Mouse (Mus musculus) intestine, embryonic 16.5 days (tissue): ENCODE results near the gene Vps16. TPM values are rescaled to one million over a fixed set of nuclear protein-coding genes. Genes with fewer than 3 reads are reported as not detected.

ENCODE experiments used
- ATAC-seq: fragments of 200-750 bp; cut with Nextera tagmentation; 2 replicates; pipeline ENCODE4 v1.8.0; 2017; ENCODE audit warnings: moderate TSS enrichment, moderate library complexity
- H3K27ac ChIP-seq: fragments of 300-500 bp; sonication (generic); 2 replicates; pipeline ENCODE4 v1.5.1; 2014; ENCODE audit warnings: mild to moderate bottlenecking, low read length
- H3K27me3 ChIP-seq: fragments of 300-500 bp; sonication (generic); replicated peaks from 2 replicates; pipeline ENCODE4 v1.6.1; 2014; ENCODE audit warnings: low read length, control low read depth, mixed read lengths; ENCODE audit not compliant: control insufficient read depth, insufficient read depth
- H3K36me3 ChIP-seq: fragments of 300-500 bp; sonication (generic); 2 replicates; pipeline ENCODE4 v1.6.1; 2014; ENCODE audit warnings: low read length, control low read depth; ENCODE audit not compliant: control insufficient read depth, insufficient read depth
- H3K4me1 ChIP-seq: fragments of 300-500 bp; sonication (generic); 2 replicates; pipeline ENCODE4 v1.6.1; 2014; ENCODE audit warnings: low read length, control low read depth, mixed read lengths; ENCODE audit not compliant: control insufficient read depth, insufficient read depth
- H3K4me2 ChIP-seq: fragments of 300-500 bp; sonication (generic); 2 replicates; pipeline ENCODE4 v1.6.1; 2014; ENCODE audit warnings: low read depth, low read length, control low read depth
- H3K4me3 ChIP-seq: fragments of 300-500 bp; sonication (generic); 2 replicates; pipeline ENCODE4 v1.5.1; 2014; ENCODE audit warnings: mild to moderate bottlenecking, low read length
- H3K9ac ChIP-seq: fragments of 300-500 bp; sonication (generic); 2 replicates; pipeline ENCODE4 v1.6.1; 2014; ENCODE audit warnings: low read depth, low read length
- H3K9me3 ChIP-seq: fragments of 300-500 bp; sonication (generic); 2 replicates; pipeline ENCODE4 v1.6.1; 2016; ENCODE audit warnings: low read length, control low read depth; ENCODE audit not compliant: control insufficient read depth
- WGBS: fragments of 180-500 bp; shearing (Covaris S2); extraction: QIAGEN DNeasy Blood & Tissue Kit; methylation state at CpG from one replicate; pipeline ENCODE4 v1.1.7; 2014; 5-methylcytosine and 5-hydroxymethylcytosine counted together
- polyA plus RNA-seq: library from polyadenylated mRNA; unstranded; fragments of >200 nt; fragmentation: Nextera tagmentation; extraction: Ambion mirVana; gene quantifications from 2 replicates; pipeline ENCODE4 v1.2.1, GENCODE M21; 2015

The Vps16 gene
- polyA plus RNA-seq, 1 experiment from 2014 or later: 81.5 TPM

DNA sequence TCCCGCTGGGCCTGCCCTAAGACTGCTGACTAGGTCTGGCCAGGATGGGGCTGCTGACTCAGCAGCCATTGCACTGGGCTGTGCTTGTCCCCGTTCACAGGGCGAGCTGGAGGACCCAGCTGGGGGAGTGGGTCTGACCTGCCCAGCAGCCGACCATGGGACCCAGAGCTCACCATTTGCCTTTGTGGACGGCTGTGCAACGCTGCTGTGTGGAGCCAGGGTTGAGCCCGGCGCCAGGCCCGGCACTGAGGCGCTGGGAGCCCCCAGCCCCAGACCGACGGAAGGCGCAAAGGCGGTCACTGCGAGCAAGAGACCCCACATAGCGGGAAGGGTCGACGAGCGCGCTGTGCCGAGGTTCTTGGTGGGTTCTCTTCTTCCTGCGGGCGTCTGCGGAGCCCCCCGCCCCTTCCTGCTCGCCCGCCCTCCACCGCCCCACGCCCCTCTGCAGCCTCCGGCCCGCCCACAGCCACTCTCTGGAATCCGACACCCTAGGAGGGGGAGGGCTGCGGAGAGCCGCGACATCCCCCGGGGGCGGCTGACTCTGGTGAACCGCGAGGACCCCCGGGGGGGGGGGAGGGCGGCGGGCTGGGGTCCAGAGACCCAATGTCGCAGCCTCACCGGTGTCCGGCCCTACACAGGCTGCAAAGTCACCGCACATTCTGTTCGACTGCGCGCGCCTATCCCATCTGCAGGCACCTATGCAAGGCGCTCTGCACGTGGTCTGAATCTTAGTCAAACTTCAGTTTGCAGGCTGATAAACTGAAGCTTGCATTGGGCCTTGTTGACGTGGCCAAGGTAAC is 26.8 kb upstream of the Vps16 start, which contains the start of gene Cpxm1:
TSS of gene Cpxm1 (minus strand) at position 389 of the 800 bp plus-strand sequence.
- H3K9me3 ChIP-seq: no peaks in the 10 kb centered on the region
- H3K4me1 ChIP-seq: peaks cover 4% of the 10 kb centered on the region
- H3K27ac ChIP-seq: no peak within 1 kb of the TSS
- H3K9ac ChIP-seq: peak within 1 kb of the TSS; percentile 76
- ATAC-seq: peak; percentile 92
- WGBS: 2% methylated on average over 41 of the region's 53 CpGs
- 0 out of 2 replicates have a peak, but pooled peaks cover 4% of the 10 kb centered on the region for H3K36me3 ChIP-seq
- peak within 1 kb of the TSS; percentile 96 for H3K4me2 ChIP-seq
- H3K4me3 ChIP-seq: peak within 1 kb of the TSS; percentile 64
- H3K27me3 ChIP-seq: no peaks in the 10 kb centered on the region

DNA sequence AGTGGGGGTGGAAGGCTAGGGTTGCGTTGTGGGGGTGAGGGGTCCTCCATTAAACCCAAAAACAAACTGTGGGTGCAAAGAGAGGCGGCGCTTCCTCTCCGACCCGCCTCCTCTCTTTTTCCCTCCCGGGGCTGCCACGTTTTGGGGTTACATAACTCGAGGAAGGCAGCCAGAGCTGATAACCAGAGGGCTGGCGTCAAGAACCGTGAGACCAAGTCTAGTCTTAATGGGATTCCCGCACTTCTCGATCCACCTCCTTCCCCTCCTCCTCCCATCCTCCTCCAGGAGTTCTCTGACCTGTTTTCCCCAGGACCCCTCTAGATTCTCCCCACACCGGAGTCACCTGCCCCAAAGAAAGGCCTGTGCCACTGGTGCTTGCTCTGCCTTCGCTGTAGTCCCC is 26.0 kb upstream of the Vps16 start:
- 0 out of 2 replicates have a peak, but pooled peaks have one; percentile 4 for ATAC-seq
- Histone ChIP-seq H3K36me3 (0 out of 2 replicates have a peak, but pooled peaks cover 2% of the 10 kb centered on the region), H3K27me3 (no peaks in the 10 kb centered on the region), H3K27ac (no peak overlapping the region), H3K4me3 (peak overlapping the region; percentile 64), H3K4me2 (peak overlapping the region; percentile 96), H3K4me1 (peaks cover 4% of the 10 kb centered on the region), H3K9me3 (no peaks in the 10 kb centered on the region), H3K9ac (peak overlapping the region; percentile 76)
- WGBS: 22% methylated on average over 12 of the region's 14 CpGs

DNA sequence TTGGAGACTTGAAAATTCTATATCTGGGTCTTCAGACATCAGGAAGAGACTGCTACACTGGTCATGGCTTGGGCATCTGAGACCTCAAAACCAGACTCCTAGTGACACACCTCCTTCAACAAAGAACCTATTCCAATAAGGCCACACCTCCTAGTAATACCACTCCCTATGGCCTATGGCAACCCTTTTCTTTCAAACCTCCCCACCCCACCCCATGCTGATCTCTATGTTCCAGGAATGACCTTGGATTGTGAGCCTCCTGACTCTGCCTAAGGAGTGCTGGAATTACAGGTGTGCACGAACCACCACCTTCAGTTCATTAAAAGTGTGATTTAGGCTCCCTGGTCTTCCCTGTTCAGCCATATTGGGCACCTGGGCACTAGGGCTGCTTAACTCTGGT is 24.1 kb upstream of the Vps16 start:
- Histone ChIP-seq H3K4me1 (peaks cover 4% of the 10 kb centered on the region), H3K4me2 (no peak overlapping the region), H3K27ac (no peak overlapping the region), H3K27me3 (no peaks in the 10 kb centered on the region), H3K9ac (no peak overlapping the region), H3K4me3 (no peak overlapping the region), H3K36me3 (no peaks in the 10 kb centered on the region), H3K9me3 (no peaks in the 10 kb centered on the region)
- no peak for ATAC-seq
- 89% methylated on average over 1 of the region's 1 CpGs for WGBS

DNA sequence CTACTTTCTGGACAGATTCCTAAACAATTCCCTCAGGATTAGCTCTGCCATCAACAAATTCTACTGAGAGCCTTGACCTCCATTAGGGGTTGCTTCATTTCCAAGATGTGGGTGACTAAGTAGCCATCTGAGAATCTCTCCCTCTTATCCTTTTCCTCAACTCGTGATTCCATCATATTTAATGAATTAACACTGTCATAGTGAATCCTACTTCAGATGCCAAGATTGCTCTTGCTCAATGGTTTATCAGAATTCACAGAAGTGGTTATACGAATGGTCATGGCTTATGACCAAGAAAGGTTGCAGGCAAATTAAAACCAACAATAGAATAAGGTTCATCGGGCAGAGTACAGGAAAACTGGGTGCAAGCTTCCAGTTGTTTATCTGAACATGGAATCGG is 22.2 kb upstream of the Vps16 start:
- Histone ChIP-seq H3K4me2 (no peak overlapping the region), H3K9ac (no peak overlapping the region), H3K4me3 (no peak overlapping the region), H3K4me1 (peaks cover 4% of the 10 kb centered on the region), H3K27me3 (no peaks in the 10 kb centered on the region), H3K36me3 (no peaks in the 10 kb centered on the region), H3K9me3 (no peaks in the 10 kb centered on the region), H3K27ac (no peak overlapping the region)
- WGBS: 77% methylated on average over 4 of the region's 4 CpGs
- no peak for ATAC-seq

DNA sequence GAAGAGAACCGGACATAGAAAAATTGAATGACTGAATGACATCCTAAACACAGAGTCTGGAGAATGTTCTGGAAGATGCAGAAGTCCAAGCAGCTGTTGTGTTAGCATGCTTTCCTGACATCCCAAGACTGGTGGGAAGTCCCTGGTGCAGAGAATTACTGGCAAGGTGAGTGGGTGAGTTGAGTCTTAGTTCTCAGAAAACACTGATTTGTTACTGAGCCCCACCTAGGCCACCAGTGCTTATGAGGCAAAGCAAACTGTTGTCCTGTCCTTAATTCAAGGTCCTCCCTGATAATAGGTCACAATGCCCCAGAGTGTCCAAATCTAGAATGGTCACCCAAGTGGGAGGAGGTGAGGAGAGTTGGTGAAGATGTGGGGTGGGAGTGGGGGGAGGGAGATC is 19.2 kb upstream of the Vps16 start, which contains the start of the genes Gm28372 and 1700020A23Rik:
TSS of gene Gm28372 (plus strand) at position 301 of the 400 bp plus-strand sequence.
TSS of gene 1700020A23Rik (plus strand) at position 321 of the 400 bp plus-strand sequence.
- H3K27me3 ChIP-seq: no peaks in the 10 kb centered on the region
- no peak within 1 kb of the TSS for H3K4me2 ChIP-seq
- H3K9ac ChIP-seq: no peak within 1 kb of the TSS
- no peaks in the 10 kb centered on the region for H3K9me3 ChIP-seq
- H3K27ac ChIP-seq: no peak within 1 kb of the TSS
- no peaks in the 10 kb centered on the region for H3K4me1 ChIP-seq
- H3K36me3 ChIP-seq: no peaks in the 10 kb centered on the region
- 83% methylated on average over 1 of the region's 1 CpGs for WGBS
- no peak within 1 kb of the TSS for H3K4me3 ChIP-seq
- ATAC-seq: no peak

DNA sequence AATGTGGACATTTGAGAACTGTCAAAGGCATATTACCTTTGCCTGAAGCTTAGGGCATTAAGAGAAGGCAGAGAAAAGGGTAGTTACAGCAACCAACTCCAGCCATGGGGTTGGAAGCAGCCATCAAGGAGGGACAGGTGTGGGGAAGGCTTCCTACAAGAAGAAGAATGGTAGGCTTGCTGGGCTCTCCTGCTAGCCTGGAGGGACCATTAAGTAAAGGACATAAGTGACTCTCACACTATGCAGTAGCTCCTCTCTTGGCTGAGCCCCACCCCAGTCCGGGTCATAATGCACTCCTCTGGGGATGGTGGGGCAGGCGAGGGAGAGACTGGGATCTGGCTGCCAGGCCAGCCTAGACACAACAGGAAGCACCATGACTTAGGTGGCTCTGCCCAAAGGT is 18.0 kb upstream of the Vps16 start, which contains the start of gene Tmem239:
TSS of gene Tmem239 (plus strand) at position 301 of the 400 bp plus-strand sequence.
- Histone ChIP-seq H3K4me2 (no peak within 1 kb of the TSS), H3K36me3 (no peaks in the 10 kb centered on the region), H3K27me3 (no peaks in the 10 kb centered on the region), H3K4me3 (no peak within 1 kb of the TSS), H3K9ac (no peak within 1 kb of the TSS), H3K27ac (no peak within 1 kb of the TSS), H3K4me1 (no peaks in the 10 kb centered on the region), H3K9me3 (no peaks in the 10 kb centered on the region)
- ATAC-seq: no peak
- WGBS: 84% methylated on average over 2 of the region's 2 CpGs

DNA sequence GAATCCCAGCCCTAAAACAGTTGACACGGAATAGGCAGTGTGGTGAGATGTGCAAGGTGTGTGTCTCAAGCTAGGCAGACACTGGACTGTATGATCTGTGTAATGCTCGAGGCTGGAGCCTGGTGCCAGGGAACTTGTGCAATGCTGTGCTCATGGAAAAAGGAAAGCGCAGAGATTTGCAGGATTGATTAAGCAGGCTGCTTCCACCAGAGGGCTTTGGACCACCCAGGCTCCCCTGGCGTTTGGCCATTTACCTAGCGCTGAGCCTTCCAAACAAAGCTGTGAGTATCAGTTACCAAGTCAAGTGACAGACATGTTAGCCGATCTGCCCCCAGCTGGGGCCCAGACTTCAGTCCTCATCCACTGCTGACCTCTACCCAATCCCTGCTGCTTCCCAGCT is 15.9 kb upstream of the Vps16 start:
- ATAC-seq: no peak
- H3K27ac ChIP-seq: no peak overlapping the region
- H3K9me3 ChIP-seq: no peaks in the 10 kb centered on the region

DNA sequence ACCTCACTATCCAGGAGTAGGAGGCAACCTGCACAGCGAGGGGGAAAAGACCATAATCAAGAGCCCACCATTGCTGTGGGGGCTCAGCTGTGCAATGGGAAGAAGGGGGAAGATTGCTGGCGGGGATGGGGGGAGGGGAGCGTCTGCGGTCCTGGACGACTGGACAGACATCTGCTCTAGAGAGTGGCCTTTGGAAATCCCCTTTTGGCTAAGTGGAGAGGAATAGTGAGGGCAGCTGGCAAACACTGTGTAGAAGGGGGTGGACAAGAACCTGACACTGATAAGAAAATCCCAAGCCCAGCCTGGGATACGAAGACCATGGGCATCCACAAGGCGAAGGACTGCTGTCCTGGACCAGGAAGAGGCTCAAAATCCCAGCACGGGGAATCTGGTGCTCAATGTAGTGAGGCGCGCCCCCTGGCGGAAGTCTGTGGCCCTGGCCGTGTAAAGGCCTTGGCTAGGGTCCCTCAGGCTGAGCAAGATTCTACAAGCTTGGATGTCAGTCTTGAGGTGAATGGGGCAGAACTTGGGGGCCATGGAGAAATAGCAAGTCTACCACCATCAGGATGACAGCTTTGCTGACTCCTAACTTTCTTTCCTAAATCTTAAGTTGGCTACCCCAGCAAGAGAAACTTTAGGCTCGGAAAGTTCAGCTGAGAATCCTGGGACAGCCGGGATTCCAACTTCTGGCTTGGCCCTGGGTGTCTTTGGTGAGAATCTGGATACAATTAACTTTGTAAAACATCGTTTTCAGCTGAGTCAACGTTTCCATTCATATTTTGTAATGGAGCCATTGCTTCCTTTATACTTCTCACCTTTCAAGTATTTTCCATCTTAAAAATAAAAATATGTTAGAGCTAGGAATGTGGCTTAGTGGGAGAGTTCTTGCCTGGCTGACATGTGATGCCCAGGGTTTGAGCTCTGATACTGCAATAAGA is 12.3 kb upstream of the Vps16 start:
- Histone ChIP-seq H3K36me3 (no peaks in the 10 kb centered on the region), H3K27ac (no peak overlapping the region), H3K9me3 (no peaks in the 10 kb centered on the region), H3K4me2 (no peak overlapping the region), H3K4me1 (peaks cover 4% of the 10 kb centered on the region; the same call in 1 of the 2 replicates), H3K4me3 (no peak overlapping the region), H3K27me3 (no peaks in the 10 kb centered on the region), H3K9ac (no peak overlapping the region)
- peak; percentile 77 for ATAC-seq
- WGBS: 38% methylated on average over 16 of the region's 16 CpGs

More for the DNA sequence above, 15.9 kb upstream of the Vps16 start:
- no peaks in the 10 kb centered on the region for H3K36me3 ChIP-seq
- peaks cover 4% of the 10 kb centered on the region; the same call in 1 of the 2 replicates for H3K4me1 ChIP-seq
- no peaks in the 10 kb centered on the region for H3K27me3 ChIP-seq
- WGBS: 17% methylated on average over 6 of the region's 6 CpGs
- H3K9ac ChIP-seq: no peak overlapping the region
- no peak overlapping the region for H3K4me2 ChIP-seq
- no peak overlapping the region for H3K4me3 ChIP-seq

DNA sequence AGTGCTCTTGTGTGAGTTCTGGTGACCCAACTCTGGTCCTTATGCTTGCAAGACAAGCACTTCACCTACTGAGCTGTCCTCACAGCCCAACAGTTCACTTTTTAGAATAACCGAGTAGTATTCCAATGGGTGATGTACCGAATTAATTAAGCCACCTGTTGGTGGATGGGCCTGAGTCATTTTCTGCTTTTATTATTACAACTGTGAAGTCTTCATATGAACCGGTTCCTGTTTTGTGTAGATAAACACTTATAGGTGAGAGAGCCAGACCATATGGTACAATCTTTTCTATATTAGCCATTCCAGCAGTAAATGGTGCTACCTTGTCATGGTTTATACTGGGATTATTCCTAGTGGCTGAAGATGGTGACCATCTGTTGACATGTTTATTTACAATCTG is 11.4 kb upstream of the Vps16 start:
- H3K27ac ChIP-seq: no peak overlapping the region
- H3K9ac ChIP-seq: no peak overlapping the region
- no peak overlapping the region for H3K4me2 ChIP-seq
- H3K4me3 ChIP-seq: no peak overlapping the region
- 67% methylated on average over 3 of the region's 3 CpGs for WGBS
- H3K9me3 ChIP-seq: no peaks in the 10 kb centered on the region
- peaks cover 4% of the 10 kb centered on the region; the same call in 1 of the 2 replicates for H3K4me1 ChIP-seq
- ATAC-seq: no peak
- no peaks in the 10 kb centered on the region for H3K27me3 ChIP-seq
- no peaks in the 10 kb centered on the region for H3K36me3 ChIP-seq
